Mouse (Mus musculus): ENCODE measurements around the gene Abi3. TPM values are rescaled to one million over a fixed set of nuclear protein-coding genes. Genes with fewer than 3 reads are reported as not detected.

Abi3 gene
- total RNA-seq, 2 experiments from 2014 or later: 11.3 to 19.3 TPM

- DNase-seq: no peak
Measured at GRCm38 (mm10) chr11:95825625-95826024, 16.7 kb downstream of the Abi3 start.

- peak; percentile 67 to 84 for DNase-seq
Measured at GRCm38 (mm10) chr11:95824877-95825243, 17.4 kb downstream of the Abi3 start.

- DNase-seq: peak; percentile 96 to 97
Measured at GRCm38 (mm10) chr11:95824071-95824876, 18.0 kb downstream of the Abi3 start, which contains the start of gene Phospho1. Gene Phospho1, plus strand, starts transcription at chr11:95824499.

- no peak for DNase-seq
Measured at GRCm38 (mm10) chr11:95822437-95822836, 19.8 kb downstream of the Abi3 start.

GRCm38 (mm10) chr11:95821511-95821910, 20.8 kb downstream of the Abi3 start:
- no peak for DNase-seq

GRCm38 (mm10) chr11:95819138-95819537, 23.1 kb downstream of the Abi3 start:
- no peak for DNase-seq

GRCm38 (mm10) chr11:95815412-95815811, 26.9 kb downstream of the Abi3 start:
- DNase-seq: no peak

GRCm38 (mm10) chr11:95814857-95815256, 27.4 kb downstream of the Abi3 start:
- DNase-seq: no peak

GRCm38 (mm10) chr11:95814101-95814500, 28.2 kb downstream of the Abi3 start:
- DNase-seq: no peak

- no peak for DNase-seq
Measured at GRCm38 (mm10) chr11:95812224-95812623, 30.1 kb downstream of the Abi3 start.

GRCm38 (mm10) chr11:95811741-95812140, 30.5 kb downstream of the Abi3 start:
- DNase-seq: peak in 1 of 2 experiments; percentile 57

- no peak for DNase-seq
Measured at GRCm38 (mm10) chr11:95810828-95811227, 31.4 kb downstream of the Abi3 start.

- DNase-seq: no peak
Measured at GRCm38 (mm10) chr11:95809603-95810002, 32.7 kb downstream of the Abi3 start.

- no peak for DNase-seq
Measured at GRCm38 (mm10) chr11:95808448-95809011, 33.7 kb downstream of the Abi3 start.

- DNase-seq: no peak
Measured at GRCm38 (mm10) chr11:95807884-95808283, 34.4 kb downstream of the Abi3 start.

- DNase-seq: peak; percentile 77 to 78
Measured at GRCm38 (mm10) chr11:95805527-95805926, 36.7 kb downstream of the Abi3 start.

GRCm38 (mm10) chr11:95805010-95805409, 37.3 kb downstream of the Abi3 start:
- no peak for DNase-seq

GRCm38 (mm10) chr11:95795582-95795981, 46.7 kb downstream of the Abi3 start:
- DNase-seq: no peak

- DNase-seq: no peak
Measured at GRCm38 (mm10) chr11:95794201-95794600, 48.1 kb downstream of the Abi3 start.

GRCm38 (mm10) chr11:95792950-95793509, 49.2 kb downstream of the Abi3 start:
- DNase-seq: no peak

GRCm38 (mm10) chr11:95791787-95792186, 50.5 kb downstream of the Abi3 start:
- DNase-seq: no peak

- DNase-seq: peak; percentile 35 to 44
Measured at GRCm38 (mm10) chr11:95789451-95789891, 52.8 kb downstream of the Abi3 start.

- DNase-seq: no peak
Measured at GRCm38 (mm10) chr11:95786511-95786910, 55.8 kb downstream of the Abi3 start.

Data from adrenal gland, postnatal 36 days (tissue).